Mouse (Mus musculus) hindbrain, embryonic 14.5 days (tissue): ENCODE results near the gene Abca17. TPM values are rescaled to one million over a fixed set of nuclear protein-coding genes. Genes with fewer than 3 reads are reported as not detected.
A peak's percentile ranks its signal among the peaks of the same experiment; 100 is the strongest.

ENCODE experiments used
- ATAC-seq: fragments of 200-750 bp; cut with Nextera tagmentation; 2 replicates; pipeline ENCODE4 v1.8.0; 2017; ENCODE audit warnings: moderate number of reproducible peaks, mild to moderate bottlenecking, moderate TSS enrichment, moderate library complexity; ENCODE audit not compliant: low FRiP score
- DNase-seq: peaks from one replicate; pipeline ENCODE4 v3.0.0-alpha.2; 2015; ENCODE audit warnings: low spot score
- H3K27ac ChIP-seq: fragments of 300-500 bp; sonication (generic); 2 replicates; pipeline ENCODE4 v1.5.1; 2014; ENCODE audit warnings: mild to moderate bottlenecking, moderate library complexity
- H3K27me3 ChIP-seq: fragments of 300-500 bp; sonication (generic); 2 replicates; pipeline ENCODE4 v1.6.1; 2014; ENCODE audit warnings: mild to moderate bottlenecking, low read length, mixed read lengths; ENCODE audit not compliant: control insufficient read depth, insufficient read depth
- H3K36me3 ChIP-seq: fragments of 300-500 bp; sonication (generic); replicated peaks from 2 replicates; pipeline ENCODE4 v1.6.1; 2014; ENCODE audit not compliant: control insufficient read depth, insufficient read depth
- H3K4me1 ChIP-seq: fragments of 300-500 bp; sonication (generic); replicated peaks from 2 replicates; pipeline ENCODE4 v1.6.1; 2014; ENCODE audit warnings: antibody characterized with exemption, low read length, mixed read lengths; ENCODE audit not compliant: control insufficient read depth, insufficient read depth
- H3K4me2 ChIP-seq: fragments of 300-500 bp; sonication (generic); replicated peaks from 2 replicates; pipeline ENCODE4 v1.6.1; 2014; ENCODE audit warnings: mild to moderate bottlenecking, moderate library complexity
- H3K4me3 ChIP-seq: fragments of 300-500 bp; sonication (generic); replicated peaks from 2 replicates; pipeline ENCODE4 v1.5.1; 2014; ENCODE audit warnings: mild to moderate bottlenecking, low read length
- H3K9ac ChIP-seq: fragments of 300-500 bp; sonication (generic); 2 replicates; pipeline ENCODE4 v1.6.1; 2014
- H3K9me3 ChIP-seq: fragments of 300-500 bp; sonication (generic); 2 replicates; pipeline ENCODE4 v1.6.1; 2016; ENCODE audit warnings: low read length; ENCODE audit not compliant: control insufficient read depth
- WGBS: fragments of 180-500 bp; shearing (Covaris S2); extraction: QIAGEN DNeasy Blood & Tissue Kit; methylation state at CpG from one replicate; pipeline ENCODE4 v1.1.7; 2014; 5-methylcytosine and 5-hydroxymethylcytosine counted together
- polyA plus RNA-seq: library from polyadenylated mRNA; unstranded; fragments of >200 nt; fragmentation: Nextera tagmentation; extraction: Ambion mirVana; gene quantifications from 2 replicates; pipeline ENCODE4 v1.2.1, GENCODE M21; 2014

Gene Abca17
- polyA plus RNA-seq, 1 experiment from 2014 or later: 0.63 TPM

- H3K36me3 ChIP-seq: peaks cover 93% of the 10 kb centered on the region
- no peaks in the 10 kb centered on the region for H3K9me3 ChIP-seq
- H3K27me3 ChIP-seq: no peaks in the 10 kb centered on the region
- 89% methylated on average over 4 of the region's 5 CpGs for WGBS
- DNase-seq (no peak), ATAC-seq (no peak)
- H3K4me1 ChIP-seq: no peaks in the 10 kb centered on the region
- H3K27ac ChIP-seq: no peak overlapping the region
- H3K9ac ChIP-seq: no peak overlapping the region
- no peak overlapping the region for H3K4me3 ChIP-seq
- no peak overlapping the region for H3K4me2 ChIP-seq
These were observed 24.3 kb upstream of the Abca17 start for GRCm38 (mm10) chr17:24375094-24375712.

- Histone ChIP-seq H3K4me1 (no peaks in the 10 kb centered on the region), H3K27me3 (no peaks in the 10 kb centered on the region), H3K36me3 (peaks cover 70% of the 10 kb centered on the region), H3K4me3 (no peak overlapping the region), H3K9ac (no peak overlapping the region), H3K27ac (no peak overlapping the region), H3K9me3 (no peaks in the 10 kb centered on the region), H3K4me2 (no peak overlapping the region)
- no peak for DNase-seq
- 33% methylated on average over 13 of the region's 13 CpGs for WGBS
- no peak for ATAC-seq
These were observed 15.0 kb upstream of the Abca17 start for GRCm38 (mm10) chr17:24365863-24366262.

- no peak overlapping the region for H3K4me3 ChIP-seq
- no peaks in the 10 kb centered on the region for H3K27me3 ChIP-seq
- H3K9me3 ChIP-seq: no peaks in the 10 kb centered on the region
- no peak overlapping the region for H3K4me2 ChIP-seq
- ATAC-seq (no peak), DNase-seq (no peak)
- no peak overlapping the region for H3K27ac ChIP-seq
- H3K36me3 ChIP-seq: peaks cover 59% of the 10 kb centered on the region
- no peaks in the 10 kb centered on the region for H3K4me1 ChIP-seq
- no peak overlapping the region for H3K9ac ChIP-seq
- 93% methylated on average over 9 of the region's 9 CpGs for WGBS
These were observed 13.6 kb upstream of the Abca17 start for GRCm38 (mm10) chr17:24364461-24364860.

DNA sequence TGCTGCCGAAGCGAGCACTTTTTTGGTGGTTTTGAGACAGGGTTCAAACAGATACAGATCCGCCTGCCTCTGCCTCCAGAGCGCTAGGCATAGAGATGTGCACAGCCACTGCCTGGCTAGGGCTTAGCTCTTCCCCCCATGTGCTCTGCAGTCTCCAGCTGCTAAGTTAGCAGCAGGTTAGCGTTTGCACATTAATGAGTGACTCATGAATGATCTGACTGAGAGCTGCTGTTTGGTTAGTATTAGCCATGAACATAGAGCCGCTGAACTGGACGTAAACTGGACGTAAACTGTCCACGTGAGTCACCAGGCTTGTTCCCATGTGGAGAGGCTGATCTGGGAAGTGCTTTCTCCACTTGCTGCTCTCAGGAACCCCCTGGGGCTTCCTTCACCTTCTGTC lies 11.7 kb upstream of the Abca17 start:
- ATAC-seq (no peak), DNase-seq (no peak)
- Histone ChIP-seq H3K9me3 (no peaks in the 10 kb centered on the region), H3K4me2 (no peak overlapping the region), H3K36me3 (peaks cover 52% of the 10 kb centered on the region), H3K27ac (no peak overlapping the region), H3K27me3 (no peaks in the 10 kb centered on the region), H3K9ac (no peak overlapping the region), H3K4me3 (no peak overlapping the region), H3K4me1 (no peaks in the 10 kb centered on the region)
- 77% methylated on average over 9 of the region's 9 CpGs for WGBS

DNA sequence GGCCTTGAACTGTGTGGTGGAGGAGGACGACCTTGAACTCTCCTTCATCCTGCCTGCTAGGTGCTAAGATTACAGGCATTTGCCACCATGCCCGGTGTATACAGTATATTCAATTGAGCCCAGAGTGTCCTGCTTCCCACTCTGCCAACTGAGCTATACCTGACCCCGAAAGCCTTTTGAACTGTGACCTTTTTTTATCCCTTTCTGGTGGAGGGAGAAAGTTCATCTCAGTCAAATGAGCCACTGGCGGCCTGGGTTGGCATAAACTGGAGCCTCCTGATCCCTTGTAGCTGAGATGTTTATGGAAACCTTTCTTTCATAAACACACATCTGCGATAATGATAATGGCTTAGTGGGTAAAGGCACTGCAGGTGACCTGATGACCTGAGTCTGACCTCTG lies 10.4 kb upstream of the Abca17 start:
- H3K27me3 ChIP-seq: no peaks in the 10 kb centered on the region
- no peak overlapping the region for H3K4me3 ChIP-seq
- peaks cover 40% of the 10 kb centered on the region for H3K36me3 ChIP-seq
- H3K9me3 ChIP-seq: no peaks in the 10 kb centered on the region
- H3K4me2 ChIP-seq: no peak overlapping the region
- H3K27ac ChIP-seq: no peak overlapping the region
- no peak overlapping the region for H3K9ac ChIP-seq
- no peaks in the 10 kb centered on the region for H3K4me1 ChIP-seq
- WGBS: 96% methylated on average over 5 of the region's 5 CpGs
- DNase-seq: no peak
- ATAC-seq: no peak

GRCm38 (mm10) chr17:24360841-24361240 lies 10.0 kb upstream of the Abca17 start:
- H3K4me1 ChIP-seq: peaks cover under 1% of the 10 kb centered on the region; the same call in 1 of the 2 replicates
- no peak overlapping the region for H3K4me3 ChIP-seq
- ATAC-seq: no peak
- H3K4me2 ChIP-seq: no peak overlapping the region
- H3K9ac ChIP-seq: no peak overlapping the region
- no peak overlapping the region for H3K27ac ChIP-seq
- no peaks in the 10 kb centered on the region for H3K27me3 ChIP-seq
- DNase-seq: no peak
- peaks cover 35% of the 10 kb centered on the region for H3K36me3 ChIP-seq
- no peaks in the 10 kb centered on the region for H3K9me3 ChIP-seq
- WGBS: 88% methylated on average over 8 of the region's 8 CpGs

DNA sequence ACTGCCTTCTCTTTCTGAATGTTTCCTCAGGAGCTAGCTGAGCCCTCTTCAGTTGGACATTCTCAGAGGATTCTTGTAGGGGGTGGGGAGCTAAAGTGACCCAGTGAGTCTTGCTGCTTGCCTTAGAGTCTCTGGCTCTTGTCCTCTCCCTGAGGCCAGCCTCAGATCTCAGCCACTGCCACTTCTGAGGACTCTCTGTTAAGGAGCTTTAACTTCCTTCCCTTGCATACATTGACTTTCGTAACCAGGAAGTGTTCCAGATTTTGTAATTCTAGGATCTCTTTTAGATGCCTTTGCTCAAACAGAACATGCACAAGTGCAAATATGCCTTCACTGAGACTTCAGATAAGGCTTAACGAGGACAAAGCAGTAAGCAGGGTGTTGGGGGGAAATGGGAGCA lies 9.0 kb upstream of the Abca17 start:
- H3K27ac ChIP-seq: no peak overlapping the region
- 87% methylated on average over 2 of the region's 2 CpGs for WGBS
- peaks cover 3% of the 10 kb centered on the region; the same call in 1 of the 2 replicates for H3K4me1 ChIP-seq
- H3K9ac ChIP-seq: no peak overlapping the region
- H3K4me2 ChIP-seq: no peak overlapping the region
- DNase-seq (no peak), ATAC-seq (no peak)
- H3K27me3 ChIP-seq: no peaks in the 10 kb centered on the region
- H3K9me3 ChIP-seq: no peaks in the 10 kb centered on the region
- peaks cover 26% of the 10 kb centered on the region for H3K36me3 ChIP-seq
- H3K4me3 ChIP-seq: no peak overlapping the region

- 91% methylated on average over 8 of the region's 8 CpGs for WGBS
- Histone ChIP-seq H3K27me3 (no peaks in the 10 kb centered on the region), H3K36me3 (peaks cover 19% of the 10 kb centered on the region), H3K4me2 (no peak overlapping the region), H3K4me3 (no peak overlapping the region), H3K4me1 (peaks cover 8% of the 10 kb centered on the region; the same call in 1 of the 2 replicates), H3K9me3 (no peaks in the 10 kb centered on the region), H3K27ac (no peak overlapping the region), H3K9ac (no peak overlapping the region)
- DNase-seq (no peak), ATAC-seq (no peak)
These were observed 8.1 kb upstream of the Abca17 start for GRCm38 (mm10) chr17:24359006-24359405.

GRCm38 (mm10) chr17:24355284-24355683 lies 4.4 kb upstream of the Abca17 start:
- Histone ChIP-seq H3K27ac (no peak overlapping the region), H3K36me3 (peaks cover 4% of the 10 kb centered on the region; the same call in 1 of the 2 replicates), H3K27me3 (peaks cover 8% of the 10 kb centered on the region), H3K4me3 (no peak overlapping the region), H3K9ac (no peak overlapping the region), H3K4me1 (peaks cover 22% of the 10 kb centered on the region), H3K4me2 (no peak overlapping the region), H3K9me3 (no peaks in the 10 kb centered on the region)
- DNase-seq (no peak), ATAC-seq (no peak)
- 89% methylated on average over 8 of the region's 8 CpGs for WGBS

DNA sequence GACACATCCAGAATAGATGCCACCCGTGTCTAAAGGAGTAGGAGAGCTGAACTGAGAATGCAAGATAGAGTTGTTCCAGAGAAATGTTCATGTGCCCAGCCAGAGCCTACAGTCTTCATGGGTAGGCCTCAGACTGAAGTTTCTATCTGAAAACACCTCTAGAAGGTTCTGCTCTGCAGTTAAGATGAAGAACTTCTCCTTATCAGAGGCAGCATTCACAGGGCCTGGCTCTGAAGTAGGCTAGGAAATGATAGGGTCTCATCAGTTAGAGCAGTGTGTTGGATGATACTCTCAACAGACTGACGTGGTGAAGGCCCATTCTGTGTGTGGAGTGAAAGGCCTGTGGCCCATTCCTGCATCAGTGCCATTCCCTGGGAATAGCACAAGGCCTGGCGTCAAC lies 3.1 kb upstream of the Abca17 start:
- Histone ChIP-seq H3K36me3 (peaks cover 4% of the 10 kb centered on the region; the same call in 1 of the 2 replicates), H3K4me3 (no peak overlapping the region), H3K4me2 (0 out of 2 replicates have a peak overlapping the region, but pooled peaks have one; percentile 1), H3K9me3 (no peaks in the 10 kb centered on the region), H3K9ac (no peak overlapping the region), H3K27me3 (peaks cover 10% of the 10 kb centered on the region), H3K27ac (no peak overlapping the region), H3K4me1 (peaks cover 22% of the 10 kb centered on the region)
- WGBS: 82% methylated on average over 3 of the region's 3 CpGs
- DNase-seq (no peak), ATAC-seq (no peak)
